Mouse (Mus musculus) layer of hippocampus, adult 6 months (tissue): Measurements from ENCODE around the gene Olfml2a. TPM values are rescaled to one million over a fixed set of nuclear protein-coding genes. Genes with fewer than 3 reads are reported as not detected.

Experiments used
- long read RNA-seq, 2 experiments: library from polyadenylated mRNA; unstranded; transcript quantifications; one replicate each; pipeline ENCODE4 v2.0.0; 2019 to 2020
- polyA plus RNA-seq: library from polyadenylated mRNA; unstranded; fragments of <200 nt; fragmentation: Nextera tagmentation; gene quantifications from 2 replicates; pipeline ENCODE4 v1.2.3, GENCODE M21; 2021

Gene Olfml2a
- polyA plus RNA-seq: 0.54 and 1.1 TPM in 2 replicates
- long read RNA-seq, experiment 1: 0 reads
- long read RNA-seq, experiment 2, full-length matches to known transcripts: 3 of 3 reads
- long read RNA-seq, experiment 2, partial matches to known transcripts: 0 of 3 reads
- long read RNA-seq, experiment 2, other reads (novel, unspliced or antisense): 0 of 3 reads

GRCm38 (mm10) chr2:38931851-38932667, at the start of gene Olfml2a:
TSS of gene Olfml2a (plus strand) at chr2:38931978.

DNA sequence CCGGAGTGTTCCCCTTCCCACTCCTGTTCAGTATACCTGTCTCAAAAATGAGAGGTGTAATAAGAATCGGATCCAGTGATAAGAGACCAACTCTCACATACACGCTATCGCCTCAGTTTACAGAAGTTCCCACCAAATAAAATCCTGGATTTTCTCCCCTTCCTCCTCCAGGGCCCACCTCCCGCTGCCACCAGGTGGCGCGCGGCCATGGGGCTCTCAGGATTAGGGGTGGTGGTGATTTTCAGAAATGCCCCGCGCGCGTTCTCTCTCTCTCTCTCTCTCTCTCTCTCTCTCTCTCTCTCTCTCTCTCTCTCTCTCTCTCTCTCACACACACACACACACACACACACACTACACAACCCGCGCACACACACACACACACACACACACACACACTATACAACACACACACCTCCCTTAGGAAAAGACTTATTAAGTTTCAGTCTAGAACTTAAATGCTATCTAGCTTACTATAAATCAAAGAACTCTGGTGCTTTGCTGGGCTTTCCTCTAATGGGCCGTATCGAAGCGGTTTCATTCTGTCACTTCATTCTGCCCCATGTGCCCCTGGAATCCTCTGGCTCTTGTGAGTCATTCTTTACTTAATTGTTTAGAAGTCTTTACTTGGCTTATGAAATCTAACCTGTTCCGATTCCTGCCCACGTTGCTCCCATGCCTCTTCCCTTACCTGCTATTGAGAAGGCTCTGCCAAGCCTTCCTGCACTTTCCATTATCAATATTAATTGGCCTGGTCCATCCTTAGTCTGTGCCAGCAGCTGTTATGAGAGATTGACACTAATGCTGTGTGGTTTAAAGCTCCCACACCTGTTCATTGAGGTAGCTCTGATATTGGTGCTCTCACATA, 4.4 kb upstream of the Olfml2a start, which contains the start of gene Nr6a1:
Gene Nr6a1 (minus strand): TSS at position 574 of the 865 bp plus-strand sequence.

GRCm38 (mm10) chr2:38997386-38998374, 65.9 kb downstream of the Olfml2a start, which contains the start of gene Wdr38:
TSS of gene Wdr38 (plus strand) at chr2:38997476.

DNA sequence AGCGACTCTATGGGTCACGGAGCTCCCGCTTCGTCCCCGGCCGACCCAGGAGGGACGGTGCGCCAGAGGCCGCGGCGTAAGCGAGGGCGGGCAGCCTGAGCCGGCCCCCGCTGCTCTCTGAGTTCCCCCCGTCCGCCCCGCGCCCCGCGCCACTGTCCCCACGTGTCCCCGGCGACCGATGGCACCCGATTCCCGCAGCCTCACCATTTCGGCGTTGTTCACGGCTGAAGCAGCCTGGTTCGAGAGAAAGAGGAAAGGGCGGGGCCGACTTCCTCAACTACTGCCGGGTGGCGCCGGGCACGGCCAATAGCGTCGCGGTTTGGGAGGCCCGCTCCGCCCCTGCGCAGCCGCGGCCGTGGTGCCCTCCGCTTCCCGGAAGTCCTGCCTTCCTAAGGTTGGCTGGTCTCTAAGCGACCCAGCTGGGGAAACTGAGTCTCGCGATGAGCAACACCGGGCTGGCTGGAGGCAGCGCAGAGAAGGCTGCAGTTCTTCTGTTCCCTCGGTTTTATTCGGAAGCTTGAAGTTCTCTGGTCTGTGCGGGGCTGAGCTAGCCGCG, 73.2 kb downstream of the Olfml2a start, which contains the start of gene Arpc5l:
Gene Arpc5l (plus strand): TSS at position 469 of the 556 bp plus-strand sequence.

GRCm38 (mm10) chr2:39005574-39006079, 73.8 kb downstream of the Olfml2a start, which contains the start of gene Rpl35:
TSS of gene Rpl35 (minus strand) at chr2:39005624.

Other genes starting within 250 kb of the Olfml2a start
- not detected in 2 replicates for gene Nr5a1, start 217.4 kb upstream of the Olfml2a start, polyA plus RNA-seq
- 0.36 and 0.39 TPM in 2 replicates for gene Nr6a1, start 4.3 kb upstream of the Olfml2a start, polyA plus RNA-seq
- gene Wdr38, start 65.5 kb downstream of the Olfml2a start, polyA plus RNA-seq: 0.53 and 0.55 TPM in 2 replicates
- 263 and 274 TPM in 2 replicates for gene Arpc5l, start 73.4 kb downstream of the Olfml2a start, polyA plus RNA-seq
- 2,004 and 2,053 TPM in 2 replicates for gene Rpl35, start 73.6 kb downstream of the Olfml2a start, polyA plus RNA-seq
- 7.6 and 9.8 TPM in 2 replicates for gene Golga1, start 133.6 kb downstream of the Olfml2a start, polyA plus RNA-seq